Mouse (Mus musculus): ENCODE measurements at regions not wholly inside any gene's neighbourhood (a gene's known extent, or its start where the extent isn't known, plus 50 kb on each side); places are given as distances from the start of the nearest gene placed in this dataset.

DNA sequence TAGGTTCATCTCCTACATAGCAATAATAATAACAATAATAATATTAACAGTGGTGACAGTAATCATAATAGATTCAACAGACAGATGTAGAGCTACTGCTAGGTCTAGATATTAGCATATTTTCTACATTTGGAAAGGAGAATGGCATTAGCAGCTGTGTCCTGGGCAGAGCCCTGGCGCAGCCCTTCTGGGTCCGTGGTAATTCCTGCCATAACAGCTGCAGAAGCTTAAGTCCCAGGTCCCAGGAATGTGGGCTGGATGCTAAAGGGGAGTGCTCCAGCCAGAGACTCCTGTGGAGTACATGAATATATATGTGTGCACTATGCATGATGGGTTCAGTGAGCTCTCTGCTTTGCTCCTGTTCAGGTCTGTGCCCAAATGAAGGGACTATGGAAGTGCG, 262.7 kb upstream of the Hs6st1 start:
- no peak overlapping the region for H3K4me3 ChIP-seq (replicated peaks)
- no peaks in the 10 kb centered on the region for H3K36me3 ChIP-seq (ENCODE audit: control insufficient read depth)
- H3K9me3 ChIP-seq (ENCODE audit: control insufficient read depth, low read length) = no peaks in the 10 kb centered on the region
- TF ChIP-seq TAL1 (IDR thresholded peaks at IDR 0.05; ENCODE audit: low read length) (no peak), GATA1 (IDR thresholded peaks at IDR 0.05; ENCODE audit: low read length) (no peak)
- H3K27me3 ChIP-seq (ENCODE audit: control insufficient read depth) = no peaks in the 10 kb centered on the region
- H3K4me1 ChIP-seq (ENCODE audit: control insufficient read depth) = no peaks in the 10 kb centered on the region

DNA sequence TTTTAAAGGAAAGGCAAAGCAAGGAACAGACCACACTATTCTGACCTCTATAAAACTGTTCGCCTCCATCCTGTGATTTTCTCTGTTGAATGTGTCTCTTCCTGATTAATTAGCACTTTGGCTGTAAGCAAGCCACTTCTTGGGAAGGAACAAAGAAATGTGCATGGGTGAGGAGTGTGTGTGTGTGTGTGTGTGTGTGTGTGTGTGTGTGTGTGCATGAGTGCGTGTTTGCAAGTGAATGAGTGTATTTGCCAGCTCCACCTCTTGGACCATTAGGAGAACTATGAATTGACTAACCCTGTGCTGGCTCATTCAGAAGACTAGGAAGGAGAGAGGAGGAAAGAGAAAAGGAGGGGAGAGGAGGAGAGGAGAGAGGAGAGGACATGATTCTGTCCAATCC, 261.9 kb upstream of the Hs6st1 start:
- H3K36me3 ChIP-seq (ENCODE audit: control insufficient read depth) = no peaks in the 10 kb centered on the region
- no peak overlapping the region for H3K4me3 ChIP-seq (replicated peaks)
- no peaks in the 10 kb centered on the region for H3K27me3 ChIP-seq (ENCODE audit: control insufficient read depth)
- H3K4me1 ChIP-seq (ENCODE audit: control insufficient read depth) = no peaks in the 10 kb centered on the region
- TF ChIP-seq GATA1 (IDR thresholded peaks at IDR 0.05; ENCODE audit: low read length) = no peak
- no peak for TF ChIP-seq TAL1 (IDR thresholded peaks at IDR 0.05; ENCODE audit: low read length)
- H3K9me3 ChIP-seq (ENCODE audit: control insufficient read depth, low read length) = no peaks in the 10 kb centered on the region

DNA sequence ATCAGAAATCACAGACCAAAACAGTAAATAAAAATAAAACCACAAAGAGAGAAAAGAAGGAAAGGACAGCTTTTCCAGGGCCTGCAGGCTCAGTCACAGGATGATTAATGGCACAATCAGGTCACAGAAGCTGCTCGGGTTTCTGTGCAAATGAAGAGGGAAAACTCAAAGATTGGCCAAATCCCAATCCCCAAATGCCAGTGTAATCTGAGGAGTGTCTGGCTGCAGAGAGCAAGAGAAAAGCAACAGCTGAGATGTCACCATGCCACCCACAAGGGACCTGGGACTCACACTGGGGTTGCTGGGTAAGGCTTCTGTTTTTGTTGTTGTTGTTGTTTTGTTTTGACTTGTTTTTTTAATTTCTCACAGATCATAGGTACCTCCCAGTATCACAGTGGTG, 261.5 kb upstream of the Hs6st1 start:
- no peaks in the 10 kb centered on the region for H3K9me3 ChIP-seq (ENCODE audit: control insufficient read depth, low read length)
- no peaks in the 10 kb centered on the region for H3K36me3 ChIP-seq (ENCODE audit: control insufficient read depth)
- TF ChIP-seq TAL1 (IDR thresholded peaks at IDR 0.05; ENCODE audit: low read length) = no peak
- no peak for TF ChIP-seq GATA1 (IDR thresholded peaks at IDR 0.05; ENCODE audit: low read length)
- H3K27me3 ChIP-seq (ENCODE audit: control insufficient read depth) = no peaks in the 10 kb centered on the region
- H3K4me1 ChIP-seq (ENCODE audit: control insufficient read depth) = no peaks in the 10 kb centered on the region
- H3K4me3 ChIP-seq (replicated peaks) = no peak overlapping the region

GRCm38 (mm10) chr1:35808894-35809293, 259.3 kb upstream of the Hs6st1 start:
- Histone ChIP-seq H3K4me3 (replicated peaks) (no peak overlapping the region), H3K27me3 (ENCODE audit: control insufficient read depth) (no peaks in the 10 kb centered on the region), H3K9me3 (ENCODE audit: control insufficient read depth, low read length) (no peaks in the 10 kb centered on the region), H3K4me1 (ENCODE audit: control insufficient read depth) (no peaks in the 10 kb centered on the region), H3K36me3 (ENCODE audit: control insufficient read depth) (no peaks in the 10 kb centered on the region)
- TF ChIP-seq GATA1 (IDR thresholded peaks at IDR 0.05; ENCODE audit: low read length) (no peak), TAL1 (IDR thresholded peaks at IDR 0.05; ENCODE audit: low read length) (no peak)

DNA sequence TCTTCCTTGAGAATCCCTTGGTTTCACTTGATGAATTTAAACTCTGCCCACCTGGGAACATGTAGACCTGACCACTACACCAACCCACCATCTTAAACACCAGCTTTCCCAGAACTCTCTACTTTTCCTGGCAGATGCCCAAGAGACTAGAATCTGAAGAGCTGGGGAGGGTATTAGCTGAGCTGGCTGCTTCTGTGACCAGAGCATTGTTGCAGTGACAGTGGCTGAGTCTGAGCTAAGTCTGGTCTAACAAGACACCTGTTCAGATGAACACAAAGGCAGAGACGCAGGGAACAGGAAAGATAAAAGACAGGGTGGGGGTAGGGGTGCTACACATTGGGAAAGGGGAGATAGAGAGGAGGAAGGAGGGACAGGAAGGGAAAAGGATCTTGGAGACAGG, 258.9 kb upstream of the Hs6st1 start:
- no peaks in the 10 kb centered on the region for H3K4me1 ChIP-seq (ENCODE audit: control insufficient read depth)
- no peak overlapping the region for H3K4me3 ChIP-seq (replicated peaks)
- TF ChIP-seq TAL1 (IDR thresholded peaks at IDR 0.05; ENCODE audit: low read length) (no peak), GATA1 (IDR thresholded peaks at IDR 0.05; ENCODE audit: low read length) (no peak)
- no peaks in the 10 kb centered on the region for H3K9me3 ChIP-seq (ENCODE audit: control insufficient read depth, low read length)
- H3K27me3 ChIP-seq (ENCODE audit: control insufficient read depth) = no peaks in the 10 kb centered on the region
- no peaks in the 10 kb centered on the region for H3K36me3 ChIP-seq (ENCODE audit: control insufficient read depth)

DNA sequence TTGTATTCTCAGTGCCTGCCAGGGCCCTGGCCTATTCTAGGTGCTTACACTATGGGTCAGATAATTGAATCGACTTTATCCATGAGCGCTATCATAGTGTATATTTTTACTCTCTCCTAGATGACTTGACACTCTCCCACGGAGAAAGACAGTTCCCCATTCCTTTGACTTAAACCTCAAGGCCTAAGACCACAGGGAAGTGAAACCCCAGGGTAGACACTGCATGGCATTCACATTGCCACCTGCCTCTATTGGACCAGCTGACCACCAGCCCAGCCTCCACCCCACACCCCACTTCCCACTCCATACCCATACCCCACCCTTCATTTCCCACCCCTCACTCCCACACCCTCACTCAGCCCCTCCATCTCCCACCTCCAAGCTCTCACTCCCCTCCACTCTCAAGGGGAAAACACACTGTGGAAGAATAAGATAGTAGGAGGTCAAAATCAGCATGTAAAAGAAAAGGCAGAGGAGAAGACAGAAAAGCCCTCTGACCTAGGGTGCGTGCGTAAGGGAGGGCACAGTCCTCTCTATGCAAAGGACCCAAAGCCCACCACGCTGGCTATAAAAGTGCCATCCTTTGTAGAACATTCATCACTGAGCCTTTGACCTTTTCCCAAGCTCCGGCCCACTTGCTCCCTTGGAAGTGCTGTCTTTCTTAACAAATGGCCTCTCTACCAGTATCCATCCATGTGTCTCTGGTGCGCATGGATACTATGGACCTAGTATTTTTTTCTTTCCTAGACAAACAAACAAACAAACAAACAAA, 257.4 kb upstream of the Hs6st1 start:
- Histone ChIP-seq H3K4me1 (ENCODE audit: control insufficient read depth) (no peaks in the 10 kb centered on the region), H3K9me3 (ENCODE audit: control insufficient read depth, low read length) (no peaks in the 10 kb centered on the region), H3K4me3 (replicated peaks) (no peak overlapping the region), H3K27me3 (ENCODE audit: control insufficient read depth) (no peaks in the 10 kb centered on the region), H3K36me3 (ENCODE audit: control insufficient read depth) (no peaks in the 10 kb centered on the region)
- TF ChIP-seq GATA1 (IDR thresholded peaks at IDR 0.05; ENCODE audit: low read length) = no peak
- TF ChIP-seq TAL1 (IDR thresholded peaks at IDR 0.05; ENCODE audit: low read length) = no peak

DNA sequence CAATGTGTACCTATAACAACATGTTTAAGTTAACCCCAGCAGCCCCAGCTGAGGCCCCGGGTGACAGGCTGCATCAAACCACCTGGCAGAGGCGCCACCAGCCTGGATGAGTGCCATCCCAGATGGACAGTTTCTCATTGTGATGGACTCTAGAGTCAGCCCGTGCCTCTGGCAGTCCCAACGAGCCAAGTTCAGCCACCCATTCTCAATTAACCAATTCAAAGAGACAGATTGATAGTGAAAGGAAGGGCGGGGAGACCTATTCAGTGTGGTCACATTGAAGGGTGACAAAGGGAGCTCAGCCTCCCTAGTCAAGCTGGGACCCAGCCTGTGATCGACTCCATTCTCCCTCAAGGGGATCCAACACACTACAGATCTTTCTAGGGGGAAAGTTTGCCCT, 256.8 kb upstream of the Hs6st1 start:
- Histone ChIP-seq H3K36me3 (ENCODE audit: control insufficient read depth) (no peaks in the 10 kb centered on the region), H3K4me1 (ENCODE audit: control insufficient read depth) (no peaks in the 10 kb centered on the region), H3K9me3 (ENCODE audit: control insufficient read depth, low read length) (no peaks in the 10 kb centered on the region), H3K27me3 (ENCODE audit: control insufficient read depth) (no peaks in the 10 kb centered on the region), H3K4me3 (replicated peaks) (no peak overlapping the region)
- TF ChIP-seq GATA1 (IDR thresholded peaks at IDR 0.05; ENCODE audit: low read length) (no peak), TAL1 (IDR thresholded peaks at IDR 0.05; ENCODE audit: low read length) (no peak)

DNA sequence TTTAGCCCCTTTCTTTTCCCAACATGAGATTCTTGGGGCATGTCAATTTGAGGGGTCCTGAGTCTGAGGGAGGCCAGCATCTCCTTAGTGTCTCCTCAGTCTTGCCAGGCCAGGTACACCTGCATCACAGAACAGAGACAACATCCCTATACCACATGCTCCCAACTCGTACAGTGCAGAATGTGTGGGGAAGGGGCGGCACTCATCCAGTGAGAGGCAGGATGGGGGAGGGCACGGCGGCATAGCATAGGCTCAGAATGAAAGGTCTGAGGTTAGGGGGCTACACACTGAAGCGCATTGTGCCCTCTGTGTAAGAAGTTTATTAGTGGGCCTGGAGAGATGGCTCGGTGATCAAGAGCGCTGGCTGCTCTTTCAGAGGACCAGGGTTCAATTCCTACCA, 256.4 kb upstream of the Hs6st1 start:
- Histone ChIP-seq H3K36me3 (ENCODE audit: control insufficient read depth) (no peaks in the 10 kb centered on the region), H3K4me1 (ENCODE audit: control insufficient read depth) (no peaks in the 10 kb centered on the region), H3K9me3 (ENCODE audit: control insufficient read depth, low read length) (no peaks in the 10 kb centered on the region), H3K27me3 (ENCODE audit: control insufficient read depth) (no peaks in the 10 kb centered on the region), H3K4me3 (replicated peaks) (no peak overlapping the region)
- TF ChIP-seq GATA1 (IDR thresholded peaks at IDR 0.05; ENCODE audit: low read length) (no peak), TAL1 (IDR thresholded peaks at IDR 0.05; ENCODE audit: low read length) (no peak)

GRCm38 (mm10) chr1:35813625-35814024, 254.6 kb upstream of the Hs6st1 start:
- no peaks in the 10 kb centered on the region for H3K9me3 ChIP-seq (ENCODE audit: control insufficient read depth, low read length)
- no peak for TF ChIP-seq TAL1 (IDR thresholded peaks at IDR 0.05; ENCODE audit: low read length)
- TF ChIP-seq GATA1 (IDR thresholded peaks at IDR 0.05; ENCODE audit: low read length) = no peak
- H3K36me3 ChIP-seq (ENCODE audit: control insufficient read depth) = no peaks in the 10 kb centered on the region
- no peaks in the 10 kb centered on the region for H3K4me1 ChIP-seq (ENCODE audit: control insufficient read depth)
- no peaks in the 10 kb centered on the region for H3K27me3 ChIP-seq (ENCODE audit: control insufficient read depth)
- H3K4me3 ChIP-seq (replicated peaks) = no peak overlapping the region

DNA sequence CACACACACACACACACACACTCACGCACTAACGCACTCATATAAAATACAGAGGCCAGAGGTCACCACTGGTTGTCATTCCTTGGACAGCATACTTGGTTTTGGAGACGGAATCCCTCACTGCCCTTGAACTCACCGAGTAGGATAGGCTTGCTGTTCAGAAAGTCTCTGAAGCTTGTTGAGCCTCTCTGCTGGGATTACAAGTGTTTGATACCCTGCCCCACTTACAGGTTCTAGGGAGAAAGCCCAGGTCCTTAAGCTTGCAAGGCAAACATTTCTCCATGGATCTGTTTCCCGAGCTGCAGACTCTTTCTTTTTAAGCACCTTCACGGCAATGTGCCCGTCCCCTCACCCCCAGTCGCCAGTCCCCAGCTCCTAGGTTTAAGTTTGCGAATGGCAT, 254.0 kb upstream of the Hs6st1 start:
- no peak overlapping the region for H3K4me3 ChIP-seq (replicated peaks)
- TF ChIP-seq TAL1 (IDR thresholded peaks at IDR 0.05; ENCODE audit: low read length) (no peak), GATA1 (IDR thresholded peaks at IDR 0.05; ENCODE audit: low read length) (no peak)
- no peaks in the 10 kb centered on the region for H3K4me1 ChIP-seq (ENCODE audit: control insufficient read depth)
- H3K27me3 ChIP-seq (ENCODE audit: control insufficient read depth) = no peaks in the 10 kb centered on the region
- H3K9me3 ChIP-seq (ENCODE audit: control insufficient read depth, low read length) = no peaks in the 10 kb centered on the region
- H3K36me3 ChIP-seq (ENCODE audit: control insufficient read depth) = no peaks in the 10 kb centered on the region

All from erythroblast, embryonic 14.5 days (primary cell).